Mouse (Mus musculus) neutrophil, adult 5-6 weeks (primary cell): Measurements from ENCODE around the gene Frat1. TPM values are rescaled to one million over a fixed set of nuclear protein-coding genes. Genes with fewer than 3 reads are reported as not detected.

Source experiments
- ATAC-seq: fragments of 151-379, 151-347 bp; 2 replicates; pipeline ENCODE4 v1.8.0; 2017; ENCODE audit warnings: mild to moderate bottlenecking, moderate TSS enrichment; ENCODE audit not compliant: insufficient number of reproducible peaks, poor library complexity, low FRiP score, severe bottlenecking; ENCODE audit errors: extremely low read depth
- total RNA-seq: library from RNA; stranded (forward); fragments of 200-1000 nt; gene quantifications from 2 replicates; pipeline ENCODE4 v1.2.3, GENCODE M21; 2017

Gene Frat1
- total RNA-seq, 1 experiment from 2014 or later, result 31.1 TPM

- ATAC-seq, result no peak
These were observed 17.2 kb upstream of the Frat1 start for GRCm38 (mm10) chr19:41812525-41812924.

DNA sequence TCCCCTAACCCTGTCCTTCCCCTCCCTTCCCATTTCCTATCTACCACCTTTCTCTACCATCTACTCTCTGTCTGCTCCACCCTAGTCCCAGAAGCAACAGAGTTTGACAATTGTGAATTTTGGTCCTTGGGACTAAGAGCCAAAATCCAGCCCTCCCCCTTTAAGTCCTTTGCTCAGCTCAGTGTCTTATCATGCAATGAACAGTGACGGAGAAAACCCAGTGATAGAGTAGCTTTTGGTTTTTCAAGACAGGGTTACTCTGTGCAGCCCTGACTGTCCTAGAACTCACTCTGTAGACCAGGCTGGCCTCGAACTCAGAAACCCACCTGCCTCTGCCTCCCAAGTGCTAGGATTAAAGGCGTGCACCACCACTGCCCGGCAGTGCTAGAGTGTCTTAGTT lies 16.4 kb upstream of the Frat1 start:
- no peak for ATAC-seq

GRCm38 (mm10) chr19:41816410-41816809 lies 13.4 kb upstream of the Frat1 start:
- ATAC-seq, result no peak

GRCm38 (mm10) chr19:41816915-41817314 lies 12.9 kb upstream of the Frat1 start:
- ATAC-seq, result no peak

DNA sequence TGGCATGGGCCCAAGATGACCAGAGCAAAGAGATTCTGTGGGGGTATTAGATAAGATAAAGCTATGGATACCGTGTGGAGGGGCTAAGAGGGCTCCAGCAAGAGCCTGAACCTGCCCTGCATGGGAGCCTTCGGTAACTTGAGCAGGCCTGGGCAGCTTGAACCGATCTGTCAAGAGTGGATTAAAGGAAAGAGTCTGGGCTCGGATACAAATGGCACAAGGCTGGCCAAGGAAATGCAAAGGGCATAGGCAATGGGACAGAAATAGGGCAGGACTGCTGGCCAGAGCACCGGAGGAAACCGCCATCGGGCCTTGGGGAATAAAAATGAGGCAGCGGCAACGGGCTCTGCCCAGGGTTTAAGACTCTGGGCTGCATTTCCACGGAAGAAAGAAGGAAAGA lies 12.4 kb upstream of the Frat1 start:
- ATAC-seq, result no peak

- ATAC-seq, result no peak
These were observed 11.0 kb upstream of the Frat1 start for GRCm38 (mm10) chr19:41818749-41819148.

- no peak for ATAC-seq
These were observed 8.3 kb upstream of the Frat1 start for GRCm38 (mm10) chr19:41821436-41821835.

- no peak for ATAC-seq
These were observed 7.2 kb upstream of the Frat1 start for GRCm38 (mm10) chr19:41822589-41822988.

GRCm38 (mm10) chr19:41824950-41825349 lies 4.8 kb upstream of the Frat1 start:
- no peak for ATAC-seq

DNA sequence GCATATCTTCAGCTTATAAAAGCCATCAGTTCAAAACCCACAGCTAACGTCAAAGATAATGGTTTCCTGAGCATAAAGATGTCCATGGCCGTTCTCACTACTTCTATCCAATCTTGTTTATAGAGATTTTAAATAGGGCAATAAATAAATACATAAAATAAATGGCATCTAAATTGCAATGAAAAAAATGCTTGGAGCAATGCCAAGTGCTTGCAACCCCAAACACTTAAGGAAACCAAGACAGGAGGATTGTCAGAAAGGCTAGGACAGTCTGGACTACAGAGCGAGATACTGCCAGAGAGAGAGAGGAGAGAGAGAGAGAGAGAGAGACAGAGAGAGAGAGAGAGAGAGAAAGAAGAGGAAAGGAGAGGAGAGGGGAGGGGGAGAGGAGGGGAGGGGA lies 3.2 kb upstream of the Frat1 start:
- no peak for ATAC-seq

- ATAC-seq, result no peak
These were observed 829 bp upstream of the Frat1 start for GRCm38 (mm10) chr19:41828941-41829340.

GRCm38 (mm10) chr19:41830106-41831031 lies 599 bp downstream of the Frat1 start:
- ATAC-seq, result peak; percentile 75

- ATAC-seq, result no peak
These were observed 1.4 kb downstream of the Frat1 start for GRCm38 (mm10) chr19:41831101-41831570.

GRCm38 (mm10) chr19:41831718-41832391 lies 2.1 kb downstream of the Frat1 start:
- ATAC-seq, result no peak

DNA sequence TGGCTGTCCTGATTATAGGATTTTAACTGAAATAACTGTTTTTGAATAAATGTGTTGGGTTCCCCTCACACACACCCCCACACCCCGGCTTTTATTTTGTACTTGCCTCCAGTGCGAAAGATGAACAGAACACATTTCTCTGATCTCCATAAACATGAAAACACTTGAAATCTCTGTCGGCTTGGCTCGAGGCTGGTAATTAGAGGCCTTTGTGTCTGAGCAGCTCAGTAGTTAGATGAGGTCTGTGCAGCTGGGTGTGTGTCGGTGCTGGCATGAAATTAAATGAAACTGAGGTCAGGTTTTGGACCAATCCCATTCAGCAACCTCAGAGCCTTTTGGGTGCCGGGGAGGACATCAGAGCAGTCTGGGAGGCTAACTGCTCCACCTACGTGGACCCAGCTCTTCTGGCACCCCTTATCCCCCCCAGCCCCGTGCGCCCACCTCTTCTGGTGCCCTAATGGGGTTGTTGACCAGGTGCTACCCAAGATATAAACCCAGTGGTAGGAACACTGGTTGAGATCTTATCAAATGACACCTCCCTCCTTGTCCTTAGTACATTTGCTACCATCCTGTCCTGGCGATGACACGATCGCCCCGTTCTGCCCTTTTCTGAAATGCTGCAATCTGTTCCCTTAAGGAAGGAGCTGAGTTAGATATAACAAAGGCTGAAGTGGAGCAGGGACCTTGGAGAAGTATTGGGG lies 2.9 kb downstream of the Frat1 start:
- no peak for ATAC-seq

GRCm38 (mm10) chr19:41835407-41835806 lies 5.6 kb downstream of the Frat1 start:
- no peak for ATAC-seq

- ATAC-seq, result no peak
These were observed 6.0 kb downstream of the Frat1 start for GRCm38 (mm10) chr19:41835816-41836215.

DNA sequence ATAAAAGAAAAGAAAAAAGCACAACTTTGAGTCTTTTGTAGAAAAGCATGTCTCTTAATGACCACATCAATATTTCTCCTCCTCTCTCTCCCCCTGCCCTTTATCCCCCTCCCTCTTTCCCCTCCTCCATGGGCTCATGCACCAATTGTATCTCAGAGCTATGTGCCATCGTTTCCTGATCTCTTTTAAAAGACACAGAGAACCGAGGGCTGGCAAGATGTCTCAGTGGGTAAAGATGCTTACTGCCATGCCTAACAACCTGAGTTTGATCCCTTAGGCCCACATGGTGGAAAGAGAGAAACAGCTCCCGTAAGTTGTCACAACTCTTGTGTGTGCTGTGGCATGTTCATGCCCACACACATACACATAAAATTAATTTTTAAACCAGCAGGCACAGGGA lies 6.9 kb downstream of the Frat1 start:
- ATAC-seq, result no peak

DNA sequence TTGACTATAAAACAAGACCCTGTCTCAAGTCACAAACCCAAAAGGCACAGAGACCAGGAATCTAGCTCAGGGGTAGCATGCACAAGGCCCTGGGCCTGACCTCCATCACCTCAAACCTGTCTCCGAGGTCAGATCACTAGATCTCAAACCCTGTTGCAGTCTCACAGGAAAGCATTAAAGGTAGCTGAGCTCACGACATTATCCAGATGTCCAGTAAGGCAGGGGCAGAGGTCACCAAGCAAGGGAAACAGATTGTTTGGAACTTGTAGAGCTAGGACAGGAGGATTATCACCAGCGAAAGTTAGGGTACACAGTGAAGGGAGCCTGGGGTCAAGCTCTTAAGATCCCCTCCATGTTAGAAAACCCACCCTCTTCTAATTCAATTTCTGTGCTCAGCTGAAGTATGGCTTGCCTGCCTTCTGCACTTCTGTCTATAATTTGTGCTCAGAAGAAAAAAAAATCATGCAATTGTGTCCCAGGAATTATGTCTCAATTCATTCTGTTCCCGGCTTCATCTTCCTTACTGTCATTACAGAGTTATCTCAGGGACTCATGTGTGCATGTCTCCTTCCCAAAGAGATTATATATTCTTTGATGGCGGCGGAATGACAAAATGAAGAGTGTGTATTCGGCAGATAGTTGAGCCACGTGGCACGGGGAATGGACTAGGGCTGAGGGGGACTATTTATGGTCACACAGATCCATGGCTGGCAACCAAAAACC lies 7.6 kb downstream of the Frat1 start:
- ATAC-seq, result no peak
